Mouse (Mus musculus): ENCODE results near the gene Agpat1. TPM values are rescaled to one million over a fixed set of nuclear protein-coding genes. Genes with fewer than 3 reads are reported as not detected.

Agpat1 gene
- polyA plus RNA-seq, 1 experiment from 2014 or later: 44.8 TPM

DNA sequence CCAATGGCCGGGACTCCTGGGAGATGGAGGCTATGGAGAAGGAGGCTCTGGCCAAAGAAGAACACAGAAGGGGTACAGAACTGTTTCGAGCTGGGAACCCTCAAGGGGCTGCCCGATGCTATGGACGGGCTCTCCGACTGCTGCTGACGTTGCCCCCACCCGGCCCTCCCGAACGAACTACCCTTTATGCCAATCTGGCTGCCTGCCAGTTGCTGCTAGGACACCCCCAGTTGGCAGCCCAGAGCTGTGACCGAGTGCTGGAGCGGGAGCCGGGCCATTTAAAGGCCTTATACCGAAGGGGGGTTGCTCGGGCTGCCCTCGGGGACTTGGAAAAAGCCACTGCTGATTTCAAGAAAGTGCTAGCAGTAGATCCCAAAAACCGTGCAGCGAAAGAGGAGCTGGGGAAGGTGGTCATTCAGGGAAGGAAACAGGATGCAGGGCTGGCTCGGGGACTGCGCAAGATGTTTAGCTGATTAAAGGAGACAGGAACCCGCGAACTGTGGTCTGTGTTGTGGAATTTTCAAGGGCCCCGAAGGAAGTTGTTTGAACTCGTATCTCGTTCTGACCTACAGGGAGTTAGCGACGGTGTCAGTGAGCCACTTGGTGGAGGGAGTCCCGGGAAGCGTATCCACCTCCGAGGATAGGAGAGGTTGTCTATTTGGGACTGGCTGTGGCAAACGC is 41.9 kb downstream of the Agpat1 start:
- peaks cover 33% of the 10 kb centered on the region for H3K4me1 ChIP-seq
- peaks cover 30% of the 10 kb centered on the region for H3K36me3 ChIP-seq
- H3K27ac ChIP-seq: no peak overlapping the region
- 82% methylated on average over 30 of the region's 30 CpGs for WGBS
- no peaks in the 10 kb centered on the region for H3K27me3 ChIP-seq (ENCODE audit: insufficient read depth, poor library complexity, severe bottlenecking)
- DNase-seq (ENCODE audit: low spot score): no peak
- H3K4me3 ChIP-seq: peak overlapping the region; percentile 74; the same call in 1 of the 2 replicates
- H3K9me3 ChIP-seq: no peaks in the 10 kb centered on the region

DNA sequence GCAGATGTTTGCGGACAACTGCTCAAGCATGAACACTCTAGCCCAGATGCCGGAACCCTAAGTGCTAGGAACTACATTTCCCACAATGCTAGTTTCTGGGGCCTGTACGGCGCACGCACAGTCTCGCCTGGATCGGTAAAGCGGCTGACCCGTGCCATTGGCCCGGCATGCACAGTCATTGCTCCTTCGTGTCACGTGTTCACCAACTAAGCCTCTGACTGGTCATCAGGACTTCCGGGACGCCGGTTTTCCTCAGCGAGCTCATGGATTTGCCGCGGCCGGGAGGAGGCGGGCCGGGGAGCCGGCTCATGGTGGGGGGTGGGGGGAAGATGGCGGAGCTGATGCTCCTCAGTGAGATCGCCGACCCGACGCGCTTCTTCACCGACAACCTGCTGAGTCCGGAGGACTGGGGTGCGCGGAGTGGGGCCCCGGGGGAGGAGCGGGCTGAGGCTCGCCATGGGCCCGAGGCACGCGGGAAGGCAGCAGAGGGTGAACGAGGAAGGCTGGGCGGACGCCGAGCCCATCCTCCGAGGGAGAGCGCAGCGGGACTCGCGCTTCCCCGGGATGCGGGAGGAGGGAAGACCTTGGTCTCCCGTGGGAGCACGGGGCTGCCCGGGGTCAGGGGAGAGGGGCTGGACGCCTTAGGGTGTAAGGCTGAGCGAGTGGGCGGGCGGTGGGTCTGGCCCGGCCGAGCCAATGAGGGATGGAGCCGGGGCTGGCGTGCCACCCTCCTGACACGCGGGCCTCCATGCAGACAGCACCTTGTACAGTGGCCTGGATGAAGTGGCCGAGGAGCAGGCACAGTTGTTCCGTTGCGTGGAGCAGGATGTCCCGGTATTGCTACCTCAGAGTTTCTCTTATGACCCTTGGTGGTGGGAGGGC is 43.1 kb downstream of the Agpat1 start, which contains the start of gene Atf6b:
Gene Atf6b (plus strand): TSS at position 241 of the 882 bp plus-strand sequence.
- peaks cover 42% of the 10 kb centered on the region for H3K36me3 ChIP-seq
- H3K4me1 ChIP-seq: peaks cover 28% of the 10 kb centered on the region
- H3K4me3 ChIP-seq: peak within 1 kb of the TSS; percentile 99
- H3K9me3 ChIP-seq: no peaks in the 10 kb centered on the region; the same call in 1 of the 2 replicates
- 2% methylated on average over 59 of the region's 66 CpGs for WGBS
- H3K27ac ChIP-seq: peak within 1 kb of the TSS; percentile 92
- no peaks in the 10 kb centered on the region for H3K27me3 ChIP-seq (ENCODE audit: insufficient read depth, poor library complexity, severe bottlenecking)
- DNase-seq (ENCODE audit: low spot score): peak; percentile 99

DNA sequence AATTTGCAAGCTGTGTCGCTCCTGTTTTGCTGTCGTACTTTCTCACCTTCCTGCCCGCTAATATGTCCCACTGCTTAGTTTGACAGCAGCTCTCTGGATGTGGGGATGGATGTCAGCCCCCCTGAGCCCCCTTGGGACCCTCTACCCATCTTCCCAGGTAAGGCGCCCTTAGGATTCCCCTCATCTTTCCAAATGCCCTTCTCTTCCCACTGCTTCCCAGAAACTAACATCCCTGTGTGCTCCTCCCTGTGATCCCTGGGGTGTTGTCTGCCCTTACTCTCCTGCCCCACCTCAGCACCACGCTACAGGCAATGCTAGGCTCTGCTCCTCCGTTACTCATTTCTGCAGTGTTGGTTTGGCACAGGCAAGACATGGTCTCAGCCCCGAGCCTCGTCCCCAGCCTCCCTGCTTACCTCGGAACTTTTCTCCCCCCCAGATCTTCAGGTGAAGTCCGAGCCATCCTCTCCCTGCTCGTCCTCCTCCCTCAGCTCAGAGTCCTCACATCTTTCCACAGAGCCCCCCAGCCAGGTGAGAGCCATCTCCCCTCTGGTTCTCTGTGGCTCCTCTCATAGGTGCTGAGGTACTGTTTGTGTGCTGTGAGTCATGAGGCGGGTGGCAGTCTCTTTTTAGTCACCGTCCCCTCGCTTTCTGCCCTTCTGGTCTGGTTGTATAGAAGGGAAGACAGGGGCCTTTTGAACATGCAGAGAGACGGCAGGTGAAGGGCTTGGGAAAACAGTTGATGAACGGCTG is 44.3 kb downstream of the Agpat1 start:
- H3K27ac ChIP-seq: no peak overlapping the region
- H3K9me3 ChIP-seq: no peaks in the 10 kb centered on the region; the same call in 1 of the 2 replicates
- WGBS: 83% methylated on average over 16 of the region's 16 CpGs
- no peak for DNase-seq (ENCODE audit: low spot score)
- no peaks in the 10 kb centered on the region for H3K27me3 ChIP-seq (ENCODE audit: insufficient read depth, poor library complexity, severe bottlenecking)
- H3K4me1 ChIP-seq: peaks cover 28% of the 10 kb centered on the region
- peak overlapping the region; percentile 99 for H3K4me3 ChIP-seq
- peaks cover 54% of the 10 kb centered on the region for H3K36me3 ChIP-seq

DNA sequence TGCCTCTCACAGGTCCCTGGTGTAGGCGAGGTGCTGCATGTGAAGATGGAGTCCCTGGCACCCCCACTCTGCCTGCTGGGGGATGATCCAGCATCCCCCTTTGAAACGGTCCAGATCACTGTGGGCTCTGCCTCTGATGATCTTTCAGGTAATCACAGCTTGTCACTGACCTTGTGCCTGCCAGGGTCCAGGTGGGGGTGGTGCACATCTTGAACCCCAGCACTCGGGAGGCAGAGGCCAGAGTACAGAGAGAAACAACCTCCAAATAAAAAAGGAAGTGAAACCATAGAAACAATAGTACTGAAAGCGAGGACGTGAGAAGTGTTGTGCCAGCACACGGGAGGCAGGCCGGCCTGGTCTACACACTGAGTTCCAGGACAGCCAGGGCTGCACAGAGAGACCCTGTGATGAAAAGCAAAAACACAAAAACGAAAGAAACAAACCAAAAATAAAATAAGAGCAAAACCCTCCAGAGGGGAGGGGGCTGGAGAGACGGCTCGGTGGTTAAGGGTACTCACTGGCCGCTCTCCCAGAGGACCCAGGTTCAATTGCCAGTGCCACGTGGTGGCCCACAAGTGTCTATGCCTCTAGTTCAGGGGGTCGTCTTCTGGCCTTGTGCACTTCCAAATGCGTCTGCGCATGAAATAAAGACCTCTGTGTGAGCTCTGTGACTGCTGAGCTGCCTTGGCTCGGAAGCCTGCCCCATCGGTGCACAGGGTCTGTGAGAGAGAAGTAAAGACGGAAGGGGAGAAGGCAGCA is 45.2 kb downstream of the Agpat1 start:
- WGBS: 86% methylated on average over 18 of the region's 18 CpGs
- no peak for DNase-seq (ENCODE audit: low spot score)
- H3K36me3 ChIP-seq: peaks cover 63% of the 10 kb centered on the region
- no peak overlapping the region for H3K27ac ChIP-seq
- no peak overlapping the region for H3K4me3 ChIP-seq
- no peaks in the 10 kb centered on the region for H3K27me3 ChIP-seq (ENCODE audit: insufficient read depth, poor library complexity, severe bottlenecking)
- H3K4me1 ChIP-seq: peaks cover 29% of the 10 kb centered on the region
- H3K9me3 ChIP-seq: no peaks in the 10 kb centered on the region; the same call in 1 of the 2 replicates

DNA sequence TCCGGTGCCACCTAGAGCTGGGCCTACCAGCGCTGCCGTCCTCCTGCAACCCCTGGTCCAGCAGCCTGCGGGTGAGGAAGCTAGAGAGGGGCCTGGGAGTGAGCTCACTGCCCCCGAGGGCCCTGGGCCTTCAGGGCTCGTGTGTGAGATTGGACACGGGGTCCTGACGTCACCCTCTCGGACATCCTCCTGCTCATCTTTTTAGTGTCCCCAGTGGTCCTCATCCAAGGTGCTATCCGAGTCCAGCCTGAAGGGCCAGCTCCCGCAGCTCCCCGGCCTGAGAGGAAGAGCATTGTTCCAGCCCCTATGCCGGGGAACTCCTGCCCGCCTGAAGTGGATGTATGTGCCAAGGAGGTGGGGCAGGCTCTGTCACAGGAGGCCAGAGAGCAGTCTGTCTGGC is 46.7 kb downstream of the Agpat1 start:
- Histone ChIP-seq H3K27ac (no peak overlapping the region), H3K27me3 (ENCODE audit: insufficient read depth, poor library complexity, severe bottlenecking) (no peaks in the 10 kb centered on the region), H3K36me3 (peaks cover 66% of the 10 kb centered on the region), H3K9me3 (no peaks in the 10 kb centered on the region; the same call in 1 of the 2 replicates), H3K4me1 (peaks cover 36% of the 10 kb centered on the region), H3K4me3 (no peak overlapping the region)
- 89% methylated on average over 14 of the region's 14 CpGs for WGBS
- DNase-seq (ENCODE audit: low spot score): no peak

GRCm38 (mm10) chr17:34651507-34652221 is 47.6 kb downstream of the Agpat1 start:
- Histone ChIP-seq H3K27me3 (ENCODE audit: insufficient read depth, poor library complexity, severe bottlenecking) (no peaks in the 10 kb centered on the region; the same call in 1 of the 2 replicates), H3K27ac (no peak overlapping the region), H3K36me3 (peaks cover 62% of the 10 kb centered on the region), H3K4me3 (no peak overlapping the region), H3K4me1 (peaks cover 37% of the 10 kb centered on the region), H3K9me3 (no peaks in the 10 kb centered on the region; the same call in 1 of the 2 replicates)
- 54% methylated on average over 19 of the region's 19 CpGs for WGBS
- no peak for DNase-seq (ENCODE audit: low spot score)

- Histone ChIP-seq H3K9me3 (no peaks in the 10 kb centered on the region; the same call in 1 of the 2 replicates), H3K36me3 (peaks cover 62% of the 10 kb centered on the region), H3K27ac (no peak overlapping the region), H3K4me3 (no peak overlapping the region), H3K27me3 (ENCODE audit: insufficient read depth, poor library complexity, severe bottlenecking) (no peaks in the 10 kb centered on the region; the same call in 1 of the 2 replicates), H3K4me1 (peaks cover 39% of the 10 kb centered on the region)
- DNase-seq (ENCODE audit: low spot score): no peak
- 87% methylated on average over 10 of the region's 10 CpGs for WGBS
These were observed 48.5 kb downstream of the Agpat1 start for GRCm38 (mm10) chr17:34652546-34652945.

DNA sequence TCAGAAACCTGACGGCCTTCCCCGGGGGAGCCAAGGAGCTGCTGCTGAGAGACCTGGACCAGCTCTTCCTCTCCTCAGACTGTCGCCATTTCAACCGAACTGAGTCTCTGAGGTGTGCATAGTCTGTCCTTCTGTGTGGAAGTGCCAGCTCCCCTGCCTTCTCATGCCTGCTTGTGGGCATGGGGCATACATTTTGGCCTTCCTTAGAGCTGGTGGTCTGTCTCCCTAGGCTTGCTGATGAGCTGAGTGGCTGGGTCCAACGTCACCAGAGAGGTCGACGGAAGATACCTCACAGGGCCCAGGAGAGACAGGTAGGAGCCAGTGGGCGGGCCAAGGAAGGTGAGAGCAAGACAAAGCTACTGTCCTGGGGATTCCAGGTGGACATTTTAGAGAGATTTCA is 48.9 kb downstream of the Agpat1 start:
- peaks cover 62% of the 10 kb centered on the region for H3K36me3 ChIP-seq
- WGBS: 86% methylated on average over 8 of the region's 8 CpGs

GRCm38 (mm10) chr17:34653746-34654285 is 49.8 kb downstream of the Agpat1 start:
- Histone ChIP-seq H3K9me3 (no peaks in the 10 kb centered on the region; the same call in 1 of the 2 replicates), H3K27ac (no peak overlapping the region), H3K4me3 (no peak overlapping the region), H3K27me3 (ENCODE audit: insufficient read depth, poor library complexity, severe bottlenecking) (peaks cover 4% of the 10 kb centered on the region; the same call in 1 of the 2 replicates), H3K36me3 (peaks cover 59% of the 10 kb centered on the region), H3K4me1 (peaks cover 28% of the 10 kb centered on the region)
- WGBS: 68% methylated on average over 9 of the region's 9 CpGs
- DNase-seq (ENCODE audit: low spot score): no peak

More for the DNA sequence above, 48.9 kb downstream of the Agpat1 start:
- Histone ChIP-seq H3K4me1 (peaks cover 34% of the 10 kb centered on the region), H3K9me3 (no peaks in the 10 kb centered on the region; the same call in 1 of the 2 replicates), H3K4me3 (no peak overlapping the region), H3K27me3 (ENCODE audit: insufficient read depth, poor library complexity, severe bottlenecking) (no peaks in the 10 kb centered on the region; the same call in 1 of the 2 replicates), H3K27ac (no peak overlapping the region)
- DNase-seq (ENCODE audit: low spot score): no peak

DNA sequence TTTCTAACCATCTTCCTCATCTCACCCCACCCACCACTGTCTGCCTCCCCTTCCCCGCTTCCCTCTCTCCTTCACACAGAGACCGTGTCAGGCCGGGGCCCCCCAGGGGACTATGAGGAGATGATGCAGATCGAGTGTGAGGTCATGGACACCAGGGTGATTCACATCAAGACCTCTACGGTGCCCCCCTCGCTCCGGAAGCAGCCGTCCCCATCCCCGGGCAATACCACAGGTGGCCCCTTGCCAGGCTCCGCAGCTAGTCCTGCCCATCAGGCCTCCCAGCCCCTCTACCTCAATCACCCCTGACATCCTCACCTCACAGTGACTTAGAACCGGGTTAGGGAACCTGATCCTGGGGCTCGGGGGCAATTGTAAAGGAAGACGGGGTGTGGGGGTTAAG is 50.3 kb downstream of the Agpat1 start:
- Histone ChIP-seq H3K36me3 (peaks cover 54% of the 10 kb centered on the region), H3K27ac (no peak overlapping the region), H3K4me3 (no peak overlapping the region), H3K4me1 (peaks cover 31% of the 10 kb centered on the region), H3K9me3 (no peaks in the 10 kb centered on the region; the same call in 1 of the 2 replicates), H3K27me3 (ENCODE audit: insufficient read depth, poor library complexity, severe bottlenecking) (peaks cover 10% of the 10 kb centered on the region)
- DNase-seq (ENCODE audit: low spot score): no peak
- 95% methylated on average over 13 of the region's 13 CpGs for WGBS

- no peak overlapping the region for H3K4me3 ChIP-seq
- H3K27ac ChIP-seq: 0 out of 2 replicates have a peak overlapping the region, but pooled peaks have one; percentile 0
- DNase-seq (ENCODE audit: low spot score): no peak
- no peaks in the 10 kb centered on the region; the same call in 1 of the 2 replicates for H3K9me3 ChIP-seq
- H3K36me3 ChIP-seq: peaks cover 46% of the 10 kb centered on the region
- WGBS: 73% methylated on average over 7 of the region's 7 CpGs
- H3K27me3 ChIP-seq (ENCODE audit: insufficient read depth, poor library complexity, severe bottlenecking): peaks cover 18% of the 10 kb centered on the region
- peaks cover 37% of the 10 kb centered on the region for H3K4me1 ChIP-seq
These were observed 51.1 kb downstream of the Agpat1 start for GRCm38 (mm10) chr17:34655160-34655559.

Data from heart, embryonic 10.5 days (tissue).